Mouse (Mus musculus): ENCODE measurements around the gene Cnnm4.

Gene Cnnm4

GRCm38 (mm10) chr1:36473211-36473780 is 1.9 kb downstream of the Cnnm4 start:
- peak; percentile 61 for DNase-seq

- peak; percentile 53 for DNase-seq
These were observed 3.2 kb downstream of the Cnnm4 start for GRCm38 (mm10) chr1:36474646-36475045.

GRCm38 (mm10) chr1:36475480-36476110 is 4.2 kb downstream of the Cnnm4 start:
- DNase-seq, result peak; percentile 49

GRCm38 (mm10) chr1:36476426-36476825 is 5.0 kb downstream of the Cnnm4 start:
- peak; percentile 45 for DNase-seq

GRCm38 (mm10) chr1:36478343-36478795 is 6.9 kb downstream of the Cnnm4 start:
- DNase-seq, result peak; percentile 65

GRCm38 (mm10) chr1:36479903-36480899 is 8.8 kb downstream of the Cnnm4 start:
- DNase-seq, result peak; percentile 65

- DNase-seq, result peak; percentile 29
These were observed 12.4 kb downstream of the Cnnm4 start for GRCm38 (mm10) chr1:36483825-36484224.

GRCm38 (mm10) chr1:36485080-36485479 is 13.7 kb downstream of the Cnnm4 start:
- peak; percentile 61 for DNase-seq

GRCm38 (mm10) chr1:36487111-36487510 is 15.7 kb downstream of the Cnnm4 start:
- no peak for DNase-seq

- no peak for DNase-seq
These were observed 18.2 kb downstream of the Cnnm4 start for GRCm38 (mm10) chr1:36489661-36490060.

- DNase-seq, result peak; percentile 95
These were observed 21.2 kb downstream of the Cnnm4 start for GRCm38 (mm10) chr1:36492416-36493139.

GRCm38 (mm10) chr1:36493299-36493698 is 21.9 kb downstream of the Cnnm4 start:
- no peak for DNase-seq

GRCm38 (mm10) chr1:36496719-36497118 is 25.3 kb downstream of the Cnnm4 start:
- no peak for DNase-seq

- no peak for DNase-seq
These were observed 25.9 kb downstream of the Cnnm4 start for GRCm38 (mm10) chr1:36497312-36497711.

GRCm38 (mm10) chr1:36501261-36501660 is 29.8 kb downstream of the Cnnm4 start:
- DNase-seq, result peak; percentile 87

GRCm38 (mm10) chr1:36508238-36508637 is 36.8 kb downstream of the Cnnm4 start:
- no peak for DNase-seq

GRCm38 (mm10) chr1:36511289-36512021 is 40.0 kb downstream of the Cnnm4 start, which contains the start of gene Cnnm3:
Cnnm3 (plus strand) TSS chr1:36511867.
- peak; percentile 99 for DNase-seq

GRCm38 (mm10) chr1:36512089-36512965 is 40.9 kb downstream of the Cnnm4 start:
- peak; percentile 63 for DNase-seq

GRCm38 (mm10) chr1:36512966-36513280 is 41.5 kb downstream of the Cnnm4 start:
- DNase-seq, result no peak

GRCm38 (mm10) chr1:36513310-36513709 is 41.9 kb downstream of the Cnnm4 start:
- DNase-seq, result peak; percentile 73

GRCm38 (mm10) chr1:36513718-36514117 is 42.3 kb downstream of the Cnnm4 start:
- DNase-seq, result peak; percentile 74
